Mouse (Mus musculus) thymus, postnatal 0 days (tissue): ENCODE data around the gene Fam117a. TPM values are rescaled to one million over a fixed set of nuclear protein-coding genes. Genes with fewer than 3 reads are reported as not detected.

Experiments
- DNase-seq: peaks from one replicate; pipeline ENCODE4 v3.0.0-alpha.2; 2015; ENCODE audit warnings: low spot score
- polyA plus RNA-seq: library from polyadenylated mRNA; unstranded; fragments of >200 nt; fragmentation: Nextera tagmentation; extraction: Ambion mirVana; gene quantifications from 2 replicates; pipeline ENCODE4 v1.2.1, GENCODE M21; 2015

Gene Fam117a
- polyA plus RNA-seq, 1 experiment from 2014 or later, result 27.3 TPM

DNA sequence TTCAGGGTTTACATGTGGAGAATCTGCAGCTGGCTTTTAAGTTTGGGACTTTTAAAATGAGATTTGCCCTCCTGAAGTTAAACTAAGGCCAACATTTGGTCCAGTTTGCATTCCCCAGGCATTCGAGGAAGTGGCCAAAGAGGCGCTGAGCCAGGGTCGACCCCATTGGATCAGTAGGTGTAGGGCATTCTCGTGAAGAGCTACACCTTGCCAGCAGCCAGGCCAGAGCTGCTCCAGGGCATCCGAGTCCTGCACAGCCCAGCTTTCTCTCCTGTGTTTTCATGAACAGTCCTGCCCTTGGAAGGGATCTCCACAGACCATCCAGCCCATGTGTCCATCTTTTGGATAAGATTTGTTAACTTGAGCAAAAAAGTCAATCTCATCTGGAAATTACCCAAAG is 27.6 kb downstream of the Fam117a start:
- no peak for DNase-seq

DNA sequence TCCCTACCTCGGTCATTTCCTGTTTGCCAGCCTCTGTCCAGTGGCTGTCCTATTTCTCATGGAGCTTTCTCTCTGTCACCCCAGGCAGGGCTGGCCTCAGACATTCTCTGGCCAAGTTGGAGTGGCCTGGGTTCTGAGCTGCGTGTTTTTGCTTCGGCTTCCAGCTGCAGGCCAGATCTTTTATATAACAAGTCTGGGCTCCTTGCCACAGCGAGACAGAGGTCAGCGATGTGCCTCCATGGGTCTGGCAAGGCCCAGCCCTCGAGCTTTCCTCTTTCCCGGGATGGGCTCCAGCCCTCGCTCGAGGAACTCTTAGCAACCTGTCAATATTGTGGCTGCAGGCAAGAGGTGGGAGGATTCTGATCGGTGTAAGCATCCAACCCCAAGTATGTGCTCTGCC is 28.8 kb downstream of the Fam117a start:
- DNase-seq, result no peak

DNA sequence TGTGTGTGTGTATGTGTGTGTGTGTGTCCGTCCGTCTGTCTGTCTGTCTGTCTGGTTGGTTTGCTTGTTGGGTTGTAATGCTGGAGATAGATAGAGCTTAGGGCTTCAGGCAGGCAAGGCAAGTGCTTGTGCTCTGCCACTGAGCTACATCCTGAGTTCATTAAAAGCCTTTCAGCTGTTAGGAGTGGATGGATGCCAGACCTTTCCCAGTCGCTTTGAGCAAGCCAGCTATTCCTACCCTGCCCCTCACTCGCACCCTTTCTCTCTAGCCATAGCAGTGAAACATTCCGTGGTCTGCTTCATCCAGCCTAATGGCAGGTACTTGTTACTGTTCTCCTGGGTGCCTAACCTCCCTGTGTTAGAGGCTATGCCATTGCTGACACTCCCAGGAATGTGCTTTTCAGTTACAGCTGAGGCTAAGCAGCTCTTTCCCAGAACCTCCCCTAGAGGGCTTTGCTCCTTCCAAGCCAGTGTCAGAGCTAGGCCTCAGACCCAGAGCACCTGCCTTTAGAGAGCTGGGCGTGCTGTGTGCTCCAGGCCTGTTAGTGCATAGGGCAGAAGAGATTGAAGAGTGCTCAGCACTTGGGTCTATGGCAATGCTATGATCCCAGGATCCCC is 29.6 kb downstream of the Fam117a start:
- peak; percentile 52 for DNase-seq

DNA sequence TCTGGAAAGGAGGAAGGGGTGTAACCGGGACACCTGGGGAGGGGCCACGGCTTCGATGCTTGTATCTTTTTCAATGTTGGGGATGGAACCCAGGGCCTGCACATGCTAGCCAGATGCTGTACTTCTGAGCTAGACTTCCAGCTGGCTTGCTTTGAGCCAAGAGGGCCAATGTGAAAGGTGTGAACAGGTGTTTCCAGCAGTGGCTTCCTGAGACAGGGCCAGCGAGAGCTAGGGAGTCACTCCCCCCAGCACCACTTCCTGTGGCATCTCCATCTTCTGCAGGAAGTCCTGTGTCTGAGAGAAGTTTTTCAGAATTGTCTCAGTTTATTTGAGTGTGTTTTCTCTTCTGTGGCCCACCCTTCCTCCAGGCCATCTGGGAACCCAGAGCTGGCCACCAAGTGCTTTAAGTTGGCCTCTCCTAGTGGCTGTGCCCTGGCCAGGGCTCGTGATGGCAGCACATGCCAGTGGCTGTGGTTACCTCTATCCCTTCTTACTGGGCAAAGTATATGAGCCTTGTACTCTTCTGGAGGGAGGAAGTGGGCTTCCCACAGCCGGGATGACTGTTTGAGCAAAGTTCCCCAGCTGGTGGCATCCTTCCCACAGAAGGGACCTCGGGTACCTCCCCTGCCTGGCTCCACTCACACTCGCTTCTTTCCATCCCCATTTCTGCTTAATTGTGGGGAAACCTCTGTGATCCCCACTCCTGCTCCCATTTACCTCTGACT is 30.4 kb downstream of the Fam117a start:
- DNase-seq, result peak; percentile 85

DNA sequence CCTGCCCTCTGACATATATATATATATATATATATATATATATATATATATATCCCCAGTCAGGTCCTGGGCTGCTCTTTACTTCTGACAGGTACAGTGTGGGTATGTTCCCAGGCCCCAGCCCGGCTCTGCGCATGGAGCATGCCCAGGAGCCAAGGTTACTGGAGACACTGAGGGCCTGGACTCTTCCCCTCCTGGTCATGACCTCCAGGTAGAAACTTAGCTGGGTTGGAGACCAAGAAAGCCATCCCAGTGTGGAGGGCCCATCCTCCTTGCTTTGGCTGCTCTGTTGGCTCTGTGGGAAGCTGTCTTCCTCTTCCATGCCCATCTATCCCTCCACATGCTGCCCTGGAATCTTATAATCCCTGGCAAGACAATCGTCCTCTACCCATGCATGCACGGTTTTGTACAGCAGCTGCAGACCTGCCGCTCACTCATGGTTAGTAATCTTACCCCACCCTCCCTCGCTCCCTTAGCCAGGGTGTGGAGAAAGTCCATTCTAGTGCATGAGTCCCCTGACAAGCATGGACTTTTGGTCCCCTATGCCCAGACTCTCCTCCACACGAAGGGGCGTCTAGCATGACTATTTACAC is 31.5 kb downstream of the Fam117a start:
- DNase-seq, result no peak

DNA sequence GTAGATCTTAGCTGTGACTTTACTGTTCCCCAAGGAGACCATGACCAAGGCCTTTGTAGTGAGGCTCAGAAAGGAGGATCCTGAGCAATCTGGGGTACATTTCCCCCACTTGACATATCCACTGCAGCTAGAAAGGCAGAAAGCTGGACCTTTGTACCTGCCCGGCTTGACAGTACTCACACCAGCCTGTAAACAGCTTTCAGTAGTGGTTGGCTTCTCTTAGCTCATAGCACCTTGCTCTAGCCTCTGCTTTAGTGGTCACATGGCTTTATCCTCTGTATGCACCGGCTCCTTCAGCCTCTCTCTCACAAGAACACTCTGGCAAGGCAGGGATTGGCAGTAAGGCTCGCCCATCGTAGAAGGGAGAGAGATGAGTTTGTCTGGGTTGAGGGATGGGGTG is 32.1 kb downstream of the Fam117a start:
- DNase-seq, result no peak

DNA sequence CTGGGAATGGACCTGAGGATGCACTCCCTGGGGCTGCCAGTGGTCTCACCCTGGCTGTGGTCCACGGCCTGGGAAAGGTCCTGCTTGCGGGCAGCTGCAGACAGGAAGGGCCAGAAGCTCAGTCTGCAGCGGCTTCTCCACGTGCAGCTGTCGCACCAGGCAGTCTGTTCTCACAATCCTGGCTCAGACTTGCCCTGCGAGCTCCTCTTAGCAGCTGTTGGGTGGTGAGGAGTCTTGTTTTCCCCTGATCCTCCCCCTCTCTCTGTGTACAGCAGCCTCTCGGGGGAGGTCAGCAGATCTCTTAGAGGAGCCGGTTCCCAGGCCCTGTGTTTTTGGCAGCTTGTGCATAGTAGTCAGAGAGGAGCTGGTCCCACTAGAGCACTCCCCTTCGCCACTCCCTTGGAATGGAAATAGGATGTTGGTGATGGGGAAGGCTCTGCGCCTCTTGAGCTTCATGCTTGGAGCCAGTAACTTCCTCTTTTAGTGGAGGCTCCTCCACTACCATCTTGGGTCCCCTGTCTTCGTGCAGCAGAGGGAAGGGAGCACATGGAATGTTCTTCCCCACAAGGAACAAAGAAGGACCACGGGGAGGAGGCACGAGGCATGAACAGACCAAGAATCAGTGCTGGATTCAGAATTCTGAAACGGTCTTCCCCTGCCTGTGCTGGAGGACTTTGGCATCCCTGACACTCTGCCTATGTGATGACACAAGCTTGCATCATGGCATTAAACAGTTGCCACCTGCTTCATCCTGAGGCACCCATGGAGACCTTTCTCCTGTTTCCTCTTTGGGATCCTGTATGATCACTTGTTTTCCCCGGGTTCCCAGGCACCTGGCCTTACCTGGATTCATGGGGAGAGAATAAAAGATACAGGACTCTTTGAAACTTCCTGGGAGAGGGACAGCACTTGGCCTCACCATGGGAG is 33.4 kb downstream of the Fam117a start:
- DNase-seq, result peak; percentile 42

DNA sequence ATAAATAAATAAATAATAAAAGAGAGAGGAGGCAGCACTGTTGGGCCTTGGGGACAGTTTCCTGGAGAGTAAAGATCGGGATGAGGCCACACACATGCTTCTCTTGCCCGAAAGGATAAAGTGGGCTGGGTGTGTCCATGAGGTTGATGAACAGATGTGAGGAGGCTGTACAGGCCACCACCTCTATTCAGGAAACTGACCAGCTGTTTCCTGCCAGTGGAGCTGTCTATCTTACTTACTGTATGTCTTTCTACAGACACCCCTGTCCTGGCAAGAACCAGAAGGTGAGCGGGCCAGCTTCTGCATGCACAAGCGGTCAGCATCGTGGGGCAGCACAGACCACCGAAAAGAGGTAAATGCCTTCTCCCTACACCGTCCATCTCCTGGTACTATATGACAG is 34.4 kb downstream of the Fam117a start:
- no peak for DNase-seq

DNA sequence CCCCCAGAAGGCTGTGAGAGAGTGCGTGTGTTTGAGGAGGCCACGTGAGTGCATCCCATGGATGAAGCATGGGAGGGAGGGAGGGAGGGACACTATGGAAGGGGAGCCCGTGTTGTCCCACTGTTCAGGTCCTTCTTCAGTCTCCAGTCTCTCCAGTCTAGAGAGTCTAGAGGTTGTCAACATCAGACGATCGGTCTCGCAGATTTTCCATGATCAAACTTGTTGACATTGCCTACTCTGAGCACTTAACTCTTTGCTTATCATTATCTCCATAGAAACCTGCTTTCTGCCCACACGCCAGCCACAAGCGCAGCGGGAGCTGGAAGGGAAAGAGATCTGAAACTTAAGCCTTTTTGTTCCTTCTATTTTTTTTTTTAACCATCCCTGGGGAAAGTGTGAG is 42.1 kb downstream of the Fam117a start:
- DNase-seq, result no peak

DNA sequence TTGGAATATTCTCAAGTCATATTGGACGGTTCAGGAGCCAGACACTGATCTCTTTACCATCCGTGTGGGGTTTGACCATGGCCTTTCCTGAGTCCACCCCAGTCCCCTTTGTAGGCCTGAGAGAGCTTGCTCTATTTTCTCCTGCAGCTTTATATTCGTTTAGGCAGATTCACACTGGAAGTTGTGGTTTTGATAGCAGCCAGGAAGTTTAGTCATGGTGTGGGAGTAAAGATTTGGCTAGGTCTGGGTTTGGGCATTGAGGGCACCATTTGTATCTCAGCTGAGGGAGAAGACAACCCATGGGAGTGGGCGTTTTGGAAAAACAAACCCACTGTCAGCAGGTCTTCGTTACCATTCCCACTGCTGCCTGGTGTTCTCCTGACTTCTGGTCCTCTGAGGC is 42.7 kb downstream of the Fam117a start:
- no peak for DNase-seq

DNA sequence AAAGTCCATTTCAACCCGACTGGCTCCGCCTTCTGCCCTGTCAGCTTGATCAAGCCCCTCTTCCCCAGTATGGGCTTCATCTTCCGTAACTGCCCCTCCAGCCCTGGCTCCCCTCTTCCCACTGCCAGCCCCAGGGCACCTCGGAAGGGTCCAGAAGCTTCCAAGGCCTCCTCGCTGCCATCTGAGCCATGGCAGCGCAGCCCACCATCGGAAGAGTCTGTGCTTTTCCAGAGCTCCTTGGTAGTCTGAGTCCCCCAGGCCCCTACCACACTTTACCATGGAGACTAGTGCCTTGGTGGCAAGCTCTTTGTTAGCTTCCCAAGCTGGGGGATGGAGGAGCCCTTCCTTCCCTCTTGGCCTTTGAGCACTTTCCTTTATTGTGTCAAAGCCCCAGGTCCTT is 43.9 kb downstream of the Fam117a start:
- no peak for DNase-seq

DNA sequence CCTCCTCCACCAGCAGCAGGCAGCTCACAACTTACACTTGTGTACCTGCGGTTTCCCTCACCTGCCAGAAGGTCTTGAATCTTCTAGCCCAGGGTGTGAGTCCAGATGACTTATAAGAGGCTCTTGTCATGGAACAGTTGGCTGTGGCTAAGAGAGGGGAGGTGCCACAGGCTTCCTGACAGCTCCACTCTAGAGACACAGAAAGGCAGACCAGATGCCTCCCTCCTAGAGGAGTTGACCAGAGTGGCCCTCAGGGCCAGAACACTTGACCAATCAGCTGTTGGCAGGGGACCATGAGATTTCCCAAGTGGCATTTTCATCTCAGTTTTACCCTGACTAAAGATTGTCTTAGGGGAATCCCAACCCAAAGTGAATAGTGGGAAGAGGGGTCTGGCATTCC is 44.3 kb downstream of the Fam117a start:
- no peak for DNase-seq

DNA sequence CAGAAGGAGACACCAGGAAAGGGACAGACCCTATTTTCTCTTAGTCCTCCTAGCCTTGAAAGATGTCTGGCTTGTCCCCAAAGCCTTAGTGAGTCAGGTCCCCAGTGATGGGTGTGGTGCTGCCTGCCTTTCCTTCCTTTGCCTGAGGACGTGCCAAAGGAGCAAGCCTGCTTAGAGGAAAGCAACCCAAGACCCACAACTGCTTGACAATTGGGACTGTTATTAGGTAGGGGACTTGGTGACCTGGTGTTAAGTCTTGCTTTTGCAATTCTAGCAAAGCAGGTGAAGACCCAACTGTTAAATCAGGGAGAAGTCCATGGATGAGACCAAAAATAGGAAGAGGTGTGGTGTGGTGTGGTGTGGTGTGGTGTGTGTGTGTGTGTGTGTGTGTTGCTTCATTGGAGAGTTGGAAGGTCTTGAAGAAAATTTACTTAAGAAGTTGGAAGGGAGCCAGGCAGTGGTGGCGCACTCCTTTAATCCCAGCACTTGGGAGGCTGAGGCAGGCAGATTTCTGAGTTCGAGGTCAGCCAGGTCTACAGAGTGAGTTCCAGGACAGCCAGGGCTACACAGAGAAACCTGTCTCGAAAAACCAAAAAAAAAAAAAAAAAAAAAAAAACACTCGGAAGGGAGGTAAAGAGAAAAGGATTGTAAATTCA is 46.6 kb downstream of the Fam117a start:
- DNase-seq, result no peak

DNA sequence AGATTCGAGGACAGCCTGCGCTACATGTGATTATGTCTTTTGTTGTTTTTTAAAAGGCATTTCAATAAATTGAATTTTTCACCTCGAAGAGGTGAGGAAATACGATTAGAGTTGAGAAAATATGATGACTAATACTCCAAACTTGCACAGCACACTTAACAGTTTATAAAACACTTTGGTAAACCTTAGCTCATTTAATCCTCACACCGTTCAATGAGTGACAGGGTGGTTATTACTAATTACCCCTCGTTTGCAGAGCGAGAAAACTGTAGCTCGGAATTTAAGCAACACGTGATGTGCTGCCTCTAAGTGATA is 47.1 kb downstream of the Fam117a start:
- no peak for DNase-seq

DNA sequence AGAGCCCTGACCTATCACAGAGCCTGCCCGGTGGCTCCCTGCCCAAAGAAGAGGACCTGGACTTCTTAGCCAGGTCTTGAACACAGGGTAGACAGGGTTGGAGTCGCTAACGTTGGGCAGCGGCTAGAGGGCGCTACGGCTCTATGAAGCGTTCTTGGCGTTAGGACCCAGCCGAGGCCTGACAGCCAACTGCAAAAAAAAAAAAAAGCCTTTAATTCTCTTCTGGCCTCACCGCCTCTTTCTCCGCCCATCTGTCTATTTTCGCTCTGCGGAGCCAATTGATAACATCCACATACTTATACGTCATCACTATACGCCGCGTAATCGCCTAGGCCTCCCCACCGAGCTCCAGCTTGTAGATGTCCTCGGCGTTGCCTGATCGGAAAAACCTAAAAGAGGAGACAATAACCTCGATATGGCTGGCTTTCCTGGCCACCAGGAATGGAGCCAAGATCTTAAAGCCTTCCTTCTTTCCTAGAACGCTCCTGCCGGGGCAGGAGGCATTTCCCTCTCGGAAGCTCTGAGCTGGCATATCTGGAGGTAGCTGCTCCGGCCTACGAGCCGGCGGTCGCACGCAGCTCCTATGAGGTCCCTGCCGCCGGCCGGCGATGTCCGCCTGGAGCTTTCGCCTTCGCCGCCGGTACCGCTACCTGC is 47.6 kb downstream of the Fam117a start, which contains the start of gene Slc35b1:
Gene Slc35b1, plus strand, starts transcription at position 374 of the 654 bp plus-strand sequence.
- peak; percentile 99 for DNase-seq

DNA sequence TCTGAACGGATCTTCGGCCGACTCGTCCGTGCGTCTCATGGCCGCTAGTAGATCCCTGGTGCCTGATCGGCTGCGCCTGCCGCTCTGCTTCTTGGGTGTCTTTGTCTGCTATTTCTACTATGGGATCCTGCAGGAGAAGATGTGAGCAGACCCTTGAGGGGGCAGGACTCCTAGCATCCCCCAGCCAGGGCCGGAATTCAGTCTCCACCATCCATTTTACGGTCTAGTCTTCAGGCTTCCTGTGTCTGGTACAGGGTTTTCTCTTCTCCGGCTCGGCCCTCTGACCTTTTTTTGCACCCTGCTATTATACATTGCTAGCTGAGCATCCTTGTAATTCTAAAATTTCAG is 48.1 kb downstream of the Fam117a start:
- DNase-seq, result no peak

DNA sequence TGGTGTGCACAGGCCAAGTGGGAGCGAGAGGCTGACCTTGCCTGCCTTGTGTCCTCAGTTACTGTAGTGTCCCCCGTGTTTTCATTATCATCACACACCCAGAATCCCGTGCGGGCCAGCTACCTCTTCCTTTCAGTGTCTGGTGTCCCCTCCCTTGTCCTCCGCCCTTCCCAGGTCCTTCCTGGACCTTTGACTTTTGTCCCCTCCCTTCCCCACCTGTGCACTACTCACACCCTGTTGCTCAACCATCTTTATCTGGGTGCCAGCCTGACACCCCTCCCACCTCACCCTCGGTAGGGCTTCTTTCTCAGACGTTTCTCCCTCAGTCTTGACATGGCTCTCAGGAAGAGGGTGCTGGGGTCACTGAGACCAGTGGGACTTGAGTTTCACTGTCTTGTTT is 50.5 kb downstream of the Fam117a start:
- no peak for DNase-seq

DNA sequence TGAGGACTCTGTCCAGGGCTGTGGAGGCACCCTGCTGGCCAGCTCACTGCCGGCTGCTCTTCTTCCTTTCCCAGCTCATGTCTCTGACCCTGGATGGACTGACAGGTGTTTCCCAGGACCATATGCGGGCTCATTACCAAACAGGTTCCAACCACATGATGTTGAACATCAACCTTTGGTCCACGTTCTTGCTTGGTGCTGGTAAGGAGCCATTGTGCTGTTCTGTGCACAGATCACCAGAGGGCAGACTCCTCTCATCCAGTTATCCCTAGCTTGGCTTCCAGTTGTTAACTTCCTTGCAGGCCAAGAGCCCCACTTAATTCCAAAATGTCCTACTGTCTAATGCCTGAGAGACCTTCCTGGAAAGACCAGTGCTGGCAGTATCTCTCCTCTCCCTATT is 52.2 kb downstream of the Fam117a start:
- no peak for DNase-seq

DNA sequence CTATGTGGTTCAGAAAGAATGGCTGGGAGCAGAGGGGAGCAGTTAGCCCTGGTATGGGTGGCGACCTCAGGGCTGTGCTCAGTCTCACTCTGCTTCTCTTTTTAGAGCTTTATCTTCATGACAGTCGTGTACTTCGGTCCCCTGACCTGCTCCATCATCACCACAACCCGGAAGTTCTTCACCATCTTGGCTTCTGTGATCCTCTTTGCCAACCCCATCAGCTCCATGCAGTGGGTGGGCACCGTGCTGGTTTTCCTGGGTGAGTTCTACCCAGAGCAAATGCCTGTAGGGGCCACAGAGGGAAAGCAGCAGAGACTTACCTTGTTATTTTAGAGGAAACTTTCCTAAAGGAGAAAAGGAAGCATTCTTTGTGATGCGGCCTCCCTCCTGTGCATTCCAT is 53.6 kb downstream of the Fam117a start:
- DNase-seq, result no peak

DNA sequence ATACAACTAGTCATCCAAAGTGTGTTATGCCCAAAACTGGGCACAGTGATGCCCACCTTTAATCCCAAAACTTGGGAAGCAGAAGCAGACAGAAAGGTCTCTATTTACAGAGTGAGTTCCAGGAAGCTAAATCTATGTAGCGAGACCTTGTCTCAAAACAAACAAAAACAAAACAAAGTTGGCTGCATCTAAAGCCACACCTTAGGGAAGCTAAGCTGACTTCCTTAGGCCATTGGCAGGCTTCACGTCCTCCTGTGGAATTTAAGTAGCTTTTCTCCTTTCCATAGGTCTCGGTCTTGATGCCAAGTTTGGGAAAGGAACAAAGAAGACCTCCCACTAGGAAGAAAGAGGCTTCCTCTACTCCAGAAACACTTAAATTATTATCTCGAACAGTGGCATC is 54.4 kb downstream of the Fam117a start:
- no peak for DNase-seq

DNA sequence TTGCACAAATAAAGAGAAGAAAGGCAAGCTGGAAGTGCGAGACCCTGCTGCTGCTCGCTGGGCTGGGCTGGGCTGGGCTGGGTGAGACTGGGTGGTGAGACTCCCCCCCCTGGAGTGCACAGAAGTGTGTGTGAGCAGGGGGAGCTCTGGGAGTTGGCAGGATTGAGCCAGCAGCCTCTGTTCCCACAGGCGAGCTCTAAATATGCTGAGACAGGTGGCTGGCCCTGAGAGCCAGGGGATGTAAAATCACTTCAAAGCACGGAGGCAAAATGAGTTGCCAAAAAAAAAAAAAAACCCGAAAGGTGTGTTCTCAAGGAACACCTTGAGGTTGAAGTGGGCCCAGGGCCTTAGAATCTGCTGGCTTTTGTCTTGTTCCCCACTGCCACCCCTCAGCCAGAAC is 54.9 kb downstream of the Fam117a start:
- DNase-seq, result no peak
